Mouse (Mus musculus): Measurements from ENCODE around the gene Ftcd.

The Ftcd gene

DNA sequence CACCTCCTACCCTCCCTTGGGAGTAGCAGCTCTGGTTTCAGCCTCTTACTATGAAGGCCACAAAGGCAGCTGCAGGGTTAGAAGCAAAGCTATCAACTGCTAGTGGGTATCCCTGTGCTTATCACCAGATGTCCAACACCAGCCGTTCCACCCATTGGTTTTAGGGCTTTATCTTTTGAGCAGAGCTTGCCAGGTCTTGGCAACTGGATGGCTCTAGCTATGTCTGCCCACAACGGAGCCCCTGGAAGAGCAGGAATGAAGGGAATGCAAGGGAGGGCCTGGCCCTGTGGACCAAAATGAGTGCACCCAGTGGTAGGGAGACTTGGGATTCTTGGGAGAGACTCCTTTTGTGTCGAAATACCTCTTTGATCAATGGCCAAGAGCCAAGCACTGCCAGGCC is 27.2 kb downstream of the Ftcd start:
- peak; percentile 83 for DNase-seq (ENCODE audit: inconsistent ontology term)

DNA sequence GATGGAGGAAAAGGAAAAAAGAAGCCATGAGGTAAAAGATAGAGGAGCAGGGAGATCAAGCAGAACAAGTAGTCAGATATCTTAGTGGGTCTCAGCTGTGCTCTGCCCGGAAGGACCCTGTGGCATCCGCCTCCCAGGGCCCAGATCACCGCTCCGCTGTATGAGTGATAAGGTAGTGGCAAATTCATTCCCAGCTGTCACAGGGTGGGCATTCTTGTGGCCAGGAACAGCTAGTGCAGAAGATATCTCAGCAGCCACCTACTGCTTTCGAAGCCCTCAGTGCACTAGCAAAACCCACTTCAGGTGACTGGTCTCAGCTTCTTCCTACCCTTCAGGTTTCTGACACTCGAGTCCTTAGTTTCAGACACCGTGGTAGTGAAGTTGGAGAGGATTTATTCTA is 37.0 kb downstream of the Ftcd start:
- DNase-seq (ENCODE audit: inconsistent ontology term) = no peak

DNA sequence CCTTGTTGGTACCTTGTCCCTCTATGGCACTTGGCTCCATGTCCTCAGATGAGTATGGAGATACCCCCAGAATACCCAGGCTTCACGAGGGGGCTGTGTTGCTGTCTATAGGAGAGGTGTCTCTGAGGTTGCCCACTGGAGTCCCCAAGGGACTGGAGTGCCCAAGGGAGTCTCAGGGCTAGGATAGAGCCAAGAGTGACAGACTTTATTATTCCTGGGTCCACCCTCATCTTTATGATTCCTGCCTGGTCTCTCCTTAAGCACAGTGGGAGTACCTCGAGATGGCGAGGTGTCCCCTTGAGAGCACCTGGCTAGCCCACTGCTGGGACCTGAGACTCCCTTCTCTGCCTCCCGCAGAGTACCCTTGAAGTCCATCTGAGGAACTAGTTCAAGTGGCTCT is 47.0 kb downstream of the Ftcd start:
- no peak for DNase-seq (ENCODE audit: inconsistent ontology term)

DNA sequence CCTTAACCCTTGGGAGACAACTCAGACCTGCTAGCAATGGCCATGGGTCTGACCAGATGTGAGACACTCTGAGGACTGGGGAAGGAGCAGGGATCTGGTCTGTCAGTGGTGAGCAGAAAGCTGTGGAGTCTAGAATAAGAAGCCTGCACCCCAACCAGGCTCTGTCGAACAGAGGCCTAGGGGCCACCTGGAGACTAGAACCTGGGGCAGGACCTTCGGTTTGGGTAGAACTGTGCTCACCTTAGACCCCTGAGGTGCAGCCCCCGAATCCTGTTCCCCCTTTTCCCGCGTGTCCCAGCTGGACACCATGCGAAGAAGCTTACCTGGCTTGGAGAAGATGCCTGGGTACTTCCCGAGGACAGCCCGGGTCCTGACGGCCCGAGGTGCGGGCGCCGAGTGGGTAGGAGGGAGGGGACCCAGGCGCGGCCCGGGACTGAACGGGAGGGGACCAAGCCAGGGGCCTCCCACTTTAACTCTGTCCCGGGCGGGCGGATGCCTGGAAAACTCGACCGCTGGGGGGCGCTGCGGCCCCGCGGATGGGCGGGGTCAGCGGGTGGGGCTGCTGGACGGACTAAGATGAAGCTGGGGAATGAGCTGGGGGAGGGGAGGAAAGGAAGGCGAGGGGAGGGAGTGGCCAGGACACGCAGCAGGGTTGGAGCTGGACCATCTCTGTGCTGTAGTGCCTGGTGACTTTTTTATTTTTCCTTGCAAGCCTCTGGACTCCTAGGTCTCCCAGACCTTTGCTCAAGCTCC is 47.7 kb downstream of the Ftcd start, which contains the start of gene Col6a2:
Gene Col6a2 (minus strand): TSS at position 703 of the 753 bp plus-strand sequence.
- DNase-seq (ENCODE audit: inconsistent ontology term) = peak; percentile 92

DNA sequence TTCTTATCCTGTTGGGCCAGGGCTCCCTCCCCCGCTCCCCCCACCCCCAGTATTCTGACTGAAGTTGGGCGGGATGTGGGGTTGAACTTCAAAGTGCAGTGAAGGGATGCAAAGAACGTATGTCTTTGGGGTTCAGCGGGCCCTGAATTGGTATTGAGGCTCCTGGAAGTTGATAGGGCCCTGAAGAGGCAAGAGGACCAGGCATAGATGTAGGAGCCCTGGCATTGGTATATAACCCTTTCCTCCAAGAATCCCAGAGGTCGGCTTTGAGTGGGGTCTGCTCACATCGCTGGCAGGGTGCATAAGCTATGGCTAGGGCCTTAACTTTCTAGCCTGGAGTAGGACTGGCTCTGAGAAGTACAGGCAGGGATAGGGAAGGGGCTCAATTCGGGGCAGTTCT is 48.3 kb downstream of the Ftcd start:
- DNase-seq (ENCODE audit: inconsistent ontology term) = no peak

DNA sequence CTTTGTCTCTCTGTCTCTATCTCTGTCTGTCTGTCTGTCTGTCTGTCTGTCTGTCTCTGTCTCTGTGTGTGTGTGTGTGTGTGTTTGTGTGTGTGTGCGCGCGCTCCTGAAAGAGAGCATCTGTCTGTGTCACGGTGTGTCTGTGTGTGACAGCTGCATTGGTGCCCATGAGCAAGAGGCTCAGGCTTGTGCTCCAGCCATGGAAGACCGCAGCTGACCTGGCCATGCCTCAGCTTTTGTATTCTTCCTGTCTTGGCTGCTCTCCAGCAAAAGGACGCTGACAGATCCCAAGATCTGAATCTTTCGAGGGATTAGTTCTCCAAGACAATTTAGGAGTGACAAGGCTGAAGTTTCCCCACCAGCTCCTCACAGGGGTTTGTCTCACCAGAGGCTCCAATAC is 49.5 kb downstream of the Ftcd start:
- DNase-seq (ENCODE audit: inconsistent ontology term) = peak; percentile 42

DNA sequence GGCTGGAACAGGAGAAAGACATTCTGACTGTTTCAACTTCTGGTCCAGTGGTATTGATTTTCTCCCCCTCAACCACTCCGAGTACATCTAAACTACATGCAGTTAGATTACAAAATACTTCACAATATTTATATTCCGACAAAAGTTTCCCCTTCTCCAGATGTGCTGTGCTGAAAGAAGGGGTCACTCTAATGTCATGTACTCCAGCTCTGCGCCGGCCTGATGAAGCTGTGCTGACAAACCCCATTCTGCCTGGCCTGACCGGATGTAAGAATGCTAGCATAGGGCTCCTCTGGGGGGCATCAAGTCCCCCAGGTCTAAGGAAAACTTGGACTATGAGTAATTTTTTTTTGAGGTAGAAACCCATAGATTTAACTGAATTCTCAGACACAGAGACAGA is 52.3 kb downstream of the Ftcd start:
- DNase-seq (ENCODE audit: inconsistent ontology term) = no peak

DNA sequence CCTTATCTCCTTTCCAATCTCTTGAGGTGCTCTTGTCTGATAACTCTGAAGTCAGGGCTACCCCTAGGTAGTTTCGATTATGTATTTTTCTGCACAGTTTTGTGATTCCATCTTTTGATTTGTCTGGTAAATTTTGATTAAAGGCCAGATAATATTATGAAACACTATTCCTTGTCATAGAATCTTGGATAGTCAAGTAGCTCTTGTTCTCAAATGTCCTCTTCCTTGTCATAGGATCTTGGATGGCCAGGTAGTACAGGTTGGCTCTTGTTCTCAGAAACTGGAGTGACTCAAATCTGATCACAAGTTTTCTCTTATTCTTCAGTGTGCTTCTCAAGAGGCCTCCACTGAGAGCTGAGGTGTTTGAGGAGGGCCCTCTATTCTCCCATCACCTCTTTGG is 55.2 kb downstream of the Ftcd start:
- DNase-seq (ENCODE audit: inconsistent ontology term) = no peak

DNA sequence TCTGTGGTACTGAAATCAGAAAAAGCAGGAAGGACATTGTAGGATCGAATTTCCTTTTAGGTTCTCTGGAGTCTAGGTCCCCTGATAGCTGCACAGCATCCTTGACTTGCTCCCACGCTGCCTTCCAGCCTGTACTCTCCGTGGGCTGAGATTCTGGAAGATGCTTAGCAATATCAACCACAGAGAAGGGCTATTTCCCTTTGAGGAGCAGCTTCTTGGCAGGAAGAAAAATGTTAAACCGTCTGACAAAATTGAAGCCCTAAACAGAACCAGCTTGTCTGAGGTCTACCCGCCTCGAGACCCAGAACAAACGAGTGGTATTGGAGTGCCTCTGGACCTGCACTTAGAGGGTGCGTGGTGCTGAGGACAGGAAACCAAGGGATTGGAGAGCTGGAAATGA is 57.2 kb downstream of the Ftcd start:
- no peak for DNase-seq (ENCODE audit: inconsistent ontology term)

DNA sequence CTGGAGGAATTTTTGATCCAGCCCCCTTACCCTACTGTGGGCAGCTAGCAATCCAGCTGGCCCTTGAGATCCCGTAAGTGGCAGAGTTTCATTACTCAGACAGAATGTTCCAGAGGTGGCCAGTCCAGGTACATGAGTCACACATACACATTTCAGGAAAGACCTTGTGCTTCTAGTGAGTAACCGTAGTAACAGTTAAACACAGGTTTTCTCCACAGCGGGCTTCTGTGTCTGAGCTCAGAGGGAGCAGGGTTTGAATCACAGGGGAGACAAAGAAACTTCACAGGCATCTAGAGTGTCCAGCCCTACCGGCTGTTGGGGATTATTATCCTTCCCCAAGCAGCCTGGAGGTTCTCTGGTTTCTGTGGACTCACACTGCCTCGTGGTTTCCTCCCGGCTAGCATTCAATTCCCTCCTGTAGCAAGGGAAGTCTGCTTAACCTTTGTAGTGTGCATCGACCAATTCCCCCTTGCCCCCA is 58.7 kb downstream of the Ftcd start:
- peak; percentile 64 for DNase-seq (ENCODE audit: inconsistent ontology term)

DNA sequence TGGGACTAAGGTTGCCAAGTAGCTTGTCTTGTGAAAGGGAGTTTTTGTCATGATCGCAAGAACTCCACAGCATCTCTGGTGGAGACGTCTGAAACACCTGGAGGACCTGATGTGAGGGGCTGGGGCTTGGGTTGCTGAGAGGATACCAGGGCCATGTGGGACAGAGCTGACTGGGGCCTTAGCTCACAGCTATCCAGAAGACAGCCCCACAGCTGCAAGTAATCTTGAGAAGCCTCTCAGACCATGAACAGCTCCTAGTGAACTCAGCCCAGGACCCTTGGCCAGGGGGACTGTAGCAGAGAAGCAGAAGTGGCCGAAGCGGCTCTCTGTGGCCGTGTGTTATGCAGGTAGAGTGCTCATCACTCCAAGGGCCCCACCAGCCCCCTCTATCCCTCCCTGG is 59.1 kb downstream of the Ftcd start:
- DNase-seq (ENCODE audit: inconsistent ontology term) = no peak

DNA sequence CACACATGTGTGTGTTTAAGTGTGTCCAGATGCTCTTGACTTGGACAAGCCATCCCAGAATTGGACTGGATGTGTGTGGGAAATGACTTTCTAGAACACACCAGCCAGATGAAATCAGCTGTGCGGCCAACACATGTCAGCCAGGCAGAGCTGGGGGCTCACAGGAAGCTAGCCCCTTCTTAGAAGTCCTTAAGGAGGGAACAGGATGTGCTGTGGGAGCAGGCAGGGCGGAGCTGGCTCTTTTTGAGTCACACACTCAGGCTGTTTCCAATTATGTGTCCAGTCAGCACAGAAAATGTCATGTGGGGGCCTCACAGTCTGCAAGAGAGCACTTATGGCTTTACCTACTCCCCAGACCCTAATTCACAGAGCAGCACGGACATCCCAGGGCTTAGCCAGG is 60.6 kb downstream of the Ftcd start:
- DNase-seq (ENCODE audit: inconsistent ontology term) = no peak

DNA sequence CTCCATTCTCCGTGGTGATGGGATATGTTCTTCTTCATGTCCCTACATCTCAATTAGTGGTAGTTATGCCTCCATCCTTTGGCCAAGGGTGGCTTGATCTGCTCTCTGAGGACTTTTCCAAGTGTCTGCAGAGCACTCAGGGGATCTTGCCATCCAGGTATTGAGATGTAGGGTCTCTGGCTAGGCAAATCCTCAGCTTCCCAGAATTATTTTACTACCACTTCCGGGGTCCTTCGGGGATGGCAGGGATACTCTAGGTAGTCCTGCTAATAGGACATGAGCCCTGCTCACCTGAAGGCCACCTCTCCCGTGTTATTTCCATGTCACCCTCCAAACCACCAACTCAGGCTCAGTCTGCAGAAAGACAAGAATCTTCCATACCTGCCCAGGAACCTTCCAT is 61.2 kb downstream of the Ftcd start:
- DNase-seq (ENCODE audit: inconsistent ontology term) = no peak

All from Muller cell, postnatal 12 days (primary cell).